Mouse (Mus musculus): Measurements from ENCODE around the gene Apopt1. TPM values are rescaled to one million over a fixed set of nuclear protein-coding genes. Genes with fewer than 3 reads are reported as not detected.

The Apopt1 gene
- polyA plus RNA-seq, 2 experiments: 13.4 to 20.0 TPM

DNA sequence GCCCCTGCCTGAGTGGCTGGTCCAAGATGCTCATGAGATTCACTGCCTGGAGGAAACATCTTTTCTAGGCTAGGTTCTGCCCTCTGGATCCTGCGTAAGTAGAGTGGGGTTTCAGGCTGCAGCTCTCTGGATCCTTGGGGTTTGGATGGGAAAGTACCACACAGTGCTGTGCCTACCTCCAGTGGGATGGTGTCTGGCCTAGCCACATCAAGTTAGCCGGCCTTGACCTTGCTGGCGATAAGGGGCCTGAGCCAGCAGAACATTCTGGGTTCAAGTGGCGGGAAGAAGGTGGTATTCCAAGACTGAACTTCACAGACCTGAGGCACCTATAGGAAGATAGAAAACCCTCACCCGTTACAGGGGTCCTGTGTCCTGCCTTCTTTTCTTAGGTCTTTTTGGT is 45.6 kb upstream of the Apopt1 start:
- no peak overlapping the region for H3K4me3 ChIP-seq (ENCODE audit: insufficient read depth in 1 of 2, low read depth in 2 of 2, low read length in 2 of 2)
- H3K4me1 ChIP-seq (replicated peaks; ENCODE audit: control insufficient read depth in 2 of 2, insufficient read depth in 2 of 2, low read length in 1 of 2): 0 out of 4 replicates have a peak, but pooled peaks cover 0 to 5% of the 10 kb centered on the region in 2 experiments
- H3K27me3 ChIP-seq (ENCODE audit: control insufficient read depth, insufficient read depth, low read length): peaks cover 33% of the 10 kb centered on the region
- H3K27ac ChIP-seq: no peak overlapping the region
- H3K9me3 ChIP-seq (ENCODE audit: control insufficient read depth, low read length): no peaks in the 10 kb centered on the region
- DNase-seq (ENCODE audit: low read depth in 3 of 3, low spot score in 3 of 3) (no peak), ATAC-seq (ENCODE audit: insufficient read depth) (no peak)
- 78% methylated on average over 5 of the region's 5 CpGs for WGBS (ENCODE audit: insufficient replicate concordance)
- H3K9ac ChIP-seq (replicated peaks): no peak overlapping the region
- TF ChIP-seq CTCF (IDR thresholded peaks at IDR 0.05; ENCODE audit: low read depth) (no peak), EP300 (IDR thresholded peaks at IDR 0.05; ENCODE audit: low read depth) (no peak)
- no peaks in the 10 kb centered on the region for H3K36me3 ChIP-seq (replicated peaks; ENCODE audit: control insufficient read depth, insufficient read depth, low read depth)
- no peak overlapping the region for H3K4me2 ChIP-seq (ENCODE audit: low read depth)

DNA sequence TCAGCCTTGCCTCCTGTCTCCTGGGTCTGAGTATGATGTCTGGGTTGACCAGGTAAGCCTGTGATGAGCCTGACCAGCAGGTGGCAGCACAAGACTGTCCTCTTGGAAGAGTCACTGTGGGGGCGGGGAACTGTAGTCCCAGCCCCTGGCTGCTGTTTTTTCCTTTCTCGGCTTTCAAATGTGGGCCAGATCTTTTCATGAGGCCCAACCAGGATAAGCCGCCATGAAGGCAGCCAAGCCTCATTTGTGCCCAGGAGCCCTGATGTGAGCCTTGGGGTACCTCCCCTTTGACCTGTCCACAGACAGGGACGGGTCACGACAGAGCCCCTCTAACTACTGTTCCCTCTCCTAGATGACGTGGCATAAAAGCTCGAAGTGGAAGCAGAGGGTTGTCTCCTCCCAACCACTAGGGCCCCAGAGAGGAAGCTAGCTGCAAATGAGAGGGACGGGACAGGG is 44.6 kb upstream of the Apopt1 start:
- no peaks in the 10 kb centered on the region for H3K36me3 ChIP-seq (replicated peaks; ENCODE audit: control insufficient read depth, insufficient read depth, low read depth)
- WGBS (ENCODE audit: insufficient replicate concordance): under 1% methylated on average over 8 of the region's 8 CpGs
- H3K4me1 ChIP-seq (replicated peaks; ENCODE audit: control insufficient read depth in 2 of 2, insufficient read depth in 2 of 2, low read length in 1 of 2): 0 out of 4 replicates have a peak, but pooled peaks cover 0 to 4% of the 10 kb centered on the region in 2 experiments
- peak overlapping the region; percentile 45 for H3K4me2 ChIP-seq (ENCODE audit: low read depth)
- ATAC-seq (ENCODE audit: insufficient read depth) (peak; percentile 68), DNase-seq (ENCODE audit: low read depth in 3 of 3, low spot score in 3 of 3) (peak; percentile 68 to 72 (median 70))
- peak overlapping the region; percentile 17 to 22; a peak in 1 of 4 replicates for H3K4me3 ChIP-seq (ENCODE audit: insufficient read depth in 1 of 2, low read depth in 2 of 2, low read length in 2 of 2)
- TF ChIP-seq EP300 (IDR thresholded peaks at IDR 0.05; ENCODE audit: low read depth): no peak
- peak; percentile 96 for TF ChIP-seq CTCF (IDR thresholded peaks at IDR 0.05; ENCODE audit: low read depth)
- H3K27ac ChIP-seq: no peak overlapping the region
- no peak overlapping the region for H3K9ac ChIP-seq (replicated peaks)
- H3K27me3 ChIP-seq (ENCODE audit: control insufficient read depth, insufficient read depth, low read length): peaks cover 43% of the 10 kb centered on the region
- no peaks in the 10 kb centered on the region for H3K9me3 ChIP-seq (ENCODE audit: control insufficient read depth, low read length)

DNA sequence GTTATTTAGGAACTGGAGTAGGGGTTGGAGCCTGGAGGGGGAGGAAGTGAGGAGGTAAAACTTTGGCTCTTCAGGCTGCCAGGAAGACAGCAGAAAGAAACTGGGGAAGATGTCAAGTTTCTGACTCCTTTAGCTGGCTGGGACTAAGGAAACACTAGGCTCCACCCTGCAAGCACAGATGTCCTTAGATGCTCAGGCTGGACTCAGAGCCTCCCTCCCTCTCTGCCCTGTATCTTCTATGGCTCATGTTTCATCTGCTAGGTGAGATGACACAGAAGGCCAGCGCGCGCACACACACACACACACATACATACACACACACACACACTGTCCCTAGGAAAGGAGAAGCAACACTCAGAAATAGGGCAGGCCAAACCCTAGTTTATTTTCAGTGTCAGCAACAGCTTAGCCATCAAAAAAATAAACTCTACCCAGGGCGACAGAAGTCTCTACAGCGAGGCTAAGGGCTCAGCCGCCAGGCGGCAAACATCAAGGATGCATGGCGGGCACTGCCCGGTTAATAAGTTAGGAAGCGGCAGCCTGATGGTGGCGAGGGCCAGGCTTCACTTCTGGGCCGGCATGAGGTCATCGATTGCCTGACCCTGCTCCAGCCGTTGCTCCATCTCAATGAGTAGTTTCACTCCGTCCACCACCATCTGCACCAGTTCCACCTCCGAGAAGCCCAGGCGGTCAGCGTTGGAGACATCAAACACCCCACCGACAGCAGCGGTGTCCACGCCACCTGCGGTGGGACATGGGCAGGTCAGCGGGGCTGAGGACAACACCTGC is 43.9 kb upstream of the Apopt1 start:
- 65% methylated on average over 23 of the region's 23 CpGs for WGBS (ENCODE audit: insufficient replicate concordance)
- Histone ChIP-seq H3K36me3 (replicated peaks; ENCODE audit: control insufficient read depth, insufficient read depth, low read depth) (no peaks in the 10 kb centered on the region), H3K27ac (no peak overlapping the region), H3K9ac (replicated peaks) (no peak overlapping the region), H3K9me3 (ENCODE audit: control insufficient read depth, low read length) (no peaks in the 10 kb centered on the region), H3K4me3 (ENCODE audit: insufficient read depth in 1 of 2, low read depth in 2 of 2, low read length in 2 of 2) (no peak overlapping the region), H3K27me3 (ENCODE audit: control insufficient read depth, insufficient read depth, low read length) (peaks cover 51% of the 10 kb centered on the region), H3K4me1 (replicated peaks; ENCODE audit: control insufficient read depth in 2 of 2, insufficient read depth in 2 of 2, low read length in 1 of 2) (0 out of 4 replicates have a peak, but pooled peaks cover 0 to 3% of the 10 kb centered on the region in 2 experiments), H3K4me2 (ENCODE audit: low read depth) (peak overlapping the region; percentile 45)
- TF ChIP-seq CTCF (IDR thresholded peaks at IDR 0.05; ENCODE audit: low read depth): no peak
- no peak for TF ChIP-seq EP300 (IDR thresholded peaks at IDR 0.05; ENCODE audit: low read depth)
- ATAC-seq (ENCODE audit: insufficient read depth): peak; percentile 9; the same call in 1 of the 2 replicates
- DNase-seq (ENCODE audit: low read depth in 3 of 3, low spot score in 3 of 3): no peak

DNA sequence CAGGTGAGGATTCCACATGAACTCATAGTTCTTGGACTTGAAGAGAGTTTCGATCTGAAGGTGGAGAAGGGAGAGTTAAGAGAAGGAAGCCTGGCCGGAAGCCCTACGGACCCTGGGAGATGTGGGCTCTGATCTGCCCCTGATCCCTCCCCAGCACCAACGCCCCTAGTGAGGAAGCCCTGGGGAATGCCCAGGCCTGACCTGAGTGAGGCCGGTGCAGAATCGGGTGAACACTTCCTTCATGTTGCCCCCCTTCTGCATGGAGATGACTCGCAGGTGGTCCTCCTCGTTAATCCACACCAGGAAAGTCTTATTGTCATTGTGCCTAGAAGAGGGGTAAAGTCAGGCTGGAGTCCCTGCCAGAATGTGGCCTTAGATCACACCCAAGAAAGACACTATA is 43.1 kb upstream of the Apopt1 start:
- ATAC-seq (ENCODE audit: insufficient read depth): no peak
- H3K4me3 ChIP-seq (ENCODE audit: insufficient read depth in 1 of 2, low read depth in 2 of 2, low read length in 2 of 2): no peak overlapping the region
- DNase-seq (ENCODE audit: low read depth in 3 of 3, low spot score in 3 of 3): no peak
- no peak overlapping the region for H3K9ac ChIP-seq (replicated peaks)
- no peaks in the 10 kb centered on the region for H3K9me3 ChIP-seq (ENCODE audit: control insufficient read depth, low read length)
- H3K27ac ChIP-seq: no peak overlapping the region
- 0 out of 4 replicates have a peak, but pooled peaks cover 0 to 3% of the 10 kb centered on the region in 2 experiments for H3K4me1 ChIP-seq (replicated peaks; ENCODE audit: control insufficient read depth in 2 of 2, insufficient read depth in 2 of 2, low read length in 1 of 2)
- H3K36me3 ChIP-seq (replicated peaks; ENCODE audit: control insufficient read depth, insufficient read depth, low read depth): no peaks in the 10 kb centered on the region
- H3K4me2 ChIP-seq (ENCODE audit: low read depth): no peak overlapping the region
- H3K27me3 ChIP-seq (ENCODE audit: control insufficient read depth, insufficient read depth, low read length): peaks cover 52% of the 10 kb centered on the region
- WGBS (ENCODE audit: insufficient replicate concordance): 43% methylated on average over 8 of the region's 8 CpGs
- TF ChIP-seq CTCF (IDR thresholded peaks at IDR 0.05; ENCODE audit: low read depth) (no peak), EP300 (IDR thresholded peaks at IDR 0.05; ENCODE audit: low read depth) (no peak)

DNA sequence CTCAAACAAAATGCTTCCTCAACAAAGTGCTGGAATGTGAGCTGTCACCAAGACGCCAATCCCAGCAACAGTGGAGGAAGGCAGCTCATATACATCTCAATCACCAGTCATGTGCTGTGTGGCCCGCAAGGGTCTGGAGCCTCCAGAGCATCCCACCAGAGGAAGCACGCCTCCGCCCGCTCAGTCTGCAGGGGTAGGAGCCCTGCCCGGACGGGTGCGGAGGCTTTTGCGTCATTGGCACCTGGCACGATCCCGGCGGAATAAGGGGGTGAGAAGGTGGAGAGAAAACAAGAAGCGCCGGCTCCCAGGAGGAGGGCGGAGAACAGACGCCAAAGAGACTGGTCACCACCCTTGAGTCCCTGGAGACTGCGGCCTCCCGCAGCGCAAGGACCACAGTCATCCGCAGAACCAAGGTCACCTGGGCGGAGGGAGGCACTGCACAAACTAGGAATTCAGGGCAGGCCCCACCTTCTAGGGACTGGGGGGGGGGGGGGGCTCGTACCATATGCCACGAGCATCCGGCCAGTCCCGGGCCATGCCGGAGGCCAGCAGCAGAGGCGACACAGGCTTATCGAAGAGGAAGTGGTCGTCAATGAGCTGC is 42.6 kb upstream of the Apopt1 start:
- DNase-seq (ENCODE audit: low read depth in 3 of 3, low spot score in 3 of 3): no peak
- no peaks in the 10 kb centered on the region for H3K36me3 ChIP-seq (replicated peaks; ENCODE audit: control insufficient read depth, insufficient read depth, low read depth)
- H3K27ac ChIP-seq: no peak overlapping the region
- no peak for ATAC-seq (ENCODE audit: insufficient read depth)
- WGBS (ENCODE audit: insufficient replicate concordance): 17% methylated on average over 25 of the region's 29 CpGs
- TF ChIP-seq EP300 (IDR thresholded peaks at IDR 0.05; ENCODE audit: low read depth) (no peak), CTCF (IDR thresholded peaks at IDR 0.05; ENCODE audit: low read depth) (no peak)
- H3K4me1 ChIP-seq (replicated peaks; ENCODE audit: control insufficient read depth in 2 of 2, insufficient read depth in 2 of 2, low read length in 1 of 2): peaks cover 0 to 5% of the 10 kb centered on the region in 2 experiments; a peak in 1 of 4 replicates
- peak overlapping the region in 1 of 2 experiments; percentile 48; a peak in 2 of 4 replicates for H3K4me3 ChIP-seq (ENCODE audit: insufficient read depth in 1 of 2, low read depth in 2 of 2, low read length in 2 of 2)
- peaks cover 52% of the 10 kb centered on the region for H3K27me3 ChIP-seq (ENCODE audit: control insufficient read depth, insufficient read depth, low read length)
- peak overlapping the region; percentile 56 for H3K4me2 ChIP-seq (ENCODE audit: low read depth)
- H3K9me3 ChIP-seq (ENCODE audit: control insufficient read depth, low read length): no peaks in the 10 kb centered on the region
- H3K9ac ChIP-seq (replicated peaks): no peak overlapping the region
